Mouse (Mus musculus): ENCODE measurements around the gene Lhfpl2.

Lhfpl2 gene

GRCm38 (mm10) chr13:94212716-94213115 is 155.1 kb downstream of the Lhfpl2 start:
- no peak for DNase-seq (ENCODE audit: extremely low spot score)

DNA sequence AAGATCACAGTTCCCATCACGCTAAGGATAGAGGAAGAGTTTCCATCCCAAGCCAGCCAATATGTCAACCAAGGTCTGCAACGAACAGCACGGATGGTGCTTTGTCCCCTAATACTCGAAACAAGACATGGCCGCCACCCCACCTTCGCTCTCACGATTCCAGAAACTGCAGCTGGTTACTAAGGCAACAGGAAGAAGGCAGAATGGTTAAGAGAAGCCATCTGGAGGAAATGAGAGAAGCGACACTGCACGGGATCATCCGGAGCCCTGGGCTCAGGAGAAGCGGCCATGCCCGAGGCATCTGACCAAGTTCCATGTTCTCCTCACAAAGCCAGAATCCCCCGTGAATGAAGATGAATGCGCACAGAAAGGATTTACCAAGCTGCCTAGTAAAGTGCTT is 166.0 kb downstream of the Lhfpl2 start:
- no peak for DNase-seq (ENCODE audit: extremely low spot score)

GRCm38 (mm10) chr13:94224717-94225705 is 167.4 kb downstream of the Lhfpl2 start:
- no peak for DNase-seq (ENCODE audit: extremely low spot score)

DNA sequence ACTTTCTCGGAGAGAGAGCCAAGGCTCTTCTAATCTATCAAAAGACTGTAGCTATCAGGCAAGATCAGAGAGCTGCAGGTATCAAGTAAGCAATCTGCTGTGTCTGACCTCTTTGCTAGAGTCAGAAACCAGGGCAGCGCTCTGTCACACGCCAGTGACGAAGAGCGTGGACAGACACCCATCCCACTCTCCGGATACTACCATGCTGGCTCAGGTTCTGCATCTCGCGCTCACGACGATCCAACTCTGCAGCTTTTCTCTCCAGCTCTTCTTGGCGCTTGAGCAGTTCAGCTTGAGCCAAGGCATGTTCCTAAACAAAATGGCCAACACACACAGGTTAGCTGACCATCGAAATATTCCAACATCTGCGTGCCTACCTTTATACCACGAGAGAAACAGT is 174.3 kb downstream of the Lhfpl2 start:
- DNase-seq (ENCODE audit: extremely low spot score), result no peak

GRCm38 (mm10) chr13:94239488-94239887 is 181.9 kb downstream of the Lhfpl2 start:
- DNase-seq (ENCODE audit: extremely low spot score), result no peak

GRCm38 (mm10) chr13:94240111-94240510 is 182.5 kb downstream of the Lhfpl2 start:
- no peak for DNase-seq (ENCODE audit: extremely low spot score)

- no peak for DNase-seq (ENCODE audit: extremely low spot score)
These were observed 183.3 kb downstream of the Lhfpl2 start for GRCm38 (mm10) chr13:94240873-94241272.

DNA sequence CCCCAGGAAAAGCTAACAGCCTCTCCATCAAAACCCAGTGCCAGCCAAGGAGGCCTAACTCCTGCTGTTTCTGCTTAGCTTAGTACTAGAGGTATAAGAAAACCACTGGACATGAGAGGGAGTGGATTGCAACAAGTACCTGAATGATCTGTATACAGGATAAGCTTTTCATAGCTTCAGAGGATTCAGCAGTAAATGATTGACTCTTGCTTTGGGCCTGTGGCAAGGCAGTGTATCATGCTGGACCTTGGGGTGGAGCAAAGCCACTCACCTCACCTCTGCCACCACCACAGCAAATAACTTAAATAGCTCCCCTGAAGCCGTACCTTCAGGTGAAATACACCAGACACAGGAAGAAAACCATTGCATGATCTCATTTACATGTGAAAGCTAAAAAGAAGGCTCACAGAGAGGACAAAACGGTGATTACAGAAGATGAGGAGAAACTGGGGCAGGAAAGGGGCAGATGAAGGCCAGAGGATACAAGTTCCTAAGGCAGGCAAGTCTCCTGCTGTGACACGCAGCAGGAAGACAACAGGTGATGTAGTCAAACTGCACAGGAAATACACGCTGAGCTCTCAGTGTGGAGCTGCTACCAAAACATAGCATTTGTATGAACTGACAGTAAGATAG is 184.4 kb downstream of the Lhfpl2 start:
- no peak for DNase-seq (ENCODE audit: extremely low spot score)

DNA sequence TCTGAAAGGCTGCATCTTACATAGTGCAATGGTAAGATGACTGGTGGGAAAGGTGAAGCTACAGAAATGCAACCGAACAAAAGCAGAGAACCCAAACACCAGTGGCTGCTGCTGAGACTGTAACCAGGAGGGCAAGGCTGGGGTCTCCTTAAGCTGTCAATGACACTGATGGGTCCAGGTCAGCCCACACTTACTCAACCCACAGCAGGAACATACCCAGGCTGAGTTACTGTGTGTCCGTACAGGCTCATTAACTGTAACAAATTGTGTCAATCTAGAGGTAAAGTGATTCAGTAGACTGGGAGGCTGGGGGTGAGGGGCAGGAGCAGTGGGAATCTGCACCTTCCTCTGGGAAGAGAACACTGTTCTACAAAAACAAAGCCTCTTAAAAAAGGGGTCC is 185.3 kb downstream of the Lhfpl2 start:
- DNase-seq (ENCODE audit: extremely low spot score), result no peak

All from embryo, embryonic 9.5 days (tissue).